Mouse (Mus musculus) embryo, embryonic 11.5 days (tissue): ENCODE results near the gene Gm3336.

Experiments used
- DNase-seq: peaks from one replicate; pipeline ENCODE4 v3.0.0-alpha.2; 2012; ENCODE audit warnings: low read depth, low spot score

Gene Gm3336

DNA sequence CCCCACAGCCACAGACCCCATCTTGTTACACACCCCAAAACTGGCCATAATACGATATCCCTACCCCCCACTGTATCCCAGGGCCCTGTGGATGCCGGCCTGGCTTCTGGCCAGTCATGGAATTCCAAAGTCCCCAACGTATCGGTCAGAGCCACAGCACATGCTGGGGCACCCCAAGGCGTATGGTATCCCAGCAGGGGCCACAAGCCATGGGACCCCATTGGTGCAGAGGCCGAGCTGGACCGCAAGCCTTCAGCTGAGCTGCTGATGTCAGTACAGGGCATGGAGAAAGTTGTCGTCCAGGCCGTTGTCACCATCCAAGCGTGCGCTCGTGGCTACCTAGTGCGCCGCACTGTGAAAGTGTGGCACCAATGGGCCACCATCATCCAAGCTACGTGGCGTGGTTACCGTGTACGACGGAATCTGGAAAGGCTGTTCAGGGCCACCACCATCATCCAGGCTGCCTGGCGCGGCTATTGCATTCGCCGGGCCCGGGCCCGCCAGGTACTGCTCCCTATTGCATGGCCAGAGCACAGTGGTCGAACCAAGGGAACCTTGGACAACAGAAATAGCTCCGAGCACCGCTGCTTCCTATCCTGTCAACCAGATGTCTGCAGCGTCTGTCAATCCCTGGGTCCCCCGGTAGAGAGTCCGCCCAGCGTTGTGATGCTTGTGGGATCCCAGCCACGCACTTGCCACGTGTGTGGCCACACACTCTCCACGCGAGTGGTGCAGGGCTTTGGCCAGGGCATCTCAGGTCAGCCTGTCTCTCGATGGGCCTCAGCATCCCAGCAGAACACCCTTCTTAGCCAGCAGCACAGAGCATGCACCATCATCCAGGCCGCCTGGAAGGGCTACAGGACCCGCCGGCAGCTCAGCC, 1.6 kb upstream of the Gm3336 start:
- no peak for DNase-seq

DNA sequence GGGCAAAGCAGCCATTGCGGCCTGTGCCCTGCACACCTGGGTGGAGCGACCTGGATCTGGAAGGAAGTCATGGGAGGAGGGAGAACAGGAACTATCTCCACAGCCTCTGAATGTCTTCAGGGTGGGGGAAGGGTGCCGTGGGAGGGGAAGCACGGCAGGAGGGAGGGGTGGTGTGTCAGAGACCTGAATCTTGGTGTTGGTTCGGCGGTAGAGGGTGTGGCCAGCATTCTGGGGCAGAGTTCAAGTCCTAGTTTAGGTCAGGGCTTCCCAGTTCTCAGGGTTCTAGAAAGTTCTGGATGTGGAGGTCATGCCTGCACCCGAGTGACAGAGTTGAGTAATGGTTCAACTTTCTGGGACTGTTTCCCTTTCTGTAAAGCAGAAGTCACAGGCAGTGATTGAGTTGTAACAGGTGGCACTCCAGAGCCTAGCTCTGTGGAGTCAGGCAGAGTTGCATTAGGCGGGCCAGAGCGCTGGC, 1.5 kb downstream of the Gm3336 start:
- DNase-seq = no peak

DNA sequence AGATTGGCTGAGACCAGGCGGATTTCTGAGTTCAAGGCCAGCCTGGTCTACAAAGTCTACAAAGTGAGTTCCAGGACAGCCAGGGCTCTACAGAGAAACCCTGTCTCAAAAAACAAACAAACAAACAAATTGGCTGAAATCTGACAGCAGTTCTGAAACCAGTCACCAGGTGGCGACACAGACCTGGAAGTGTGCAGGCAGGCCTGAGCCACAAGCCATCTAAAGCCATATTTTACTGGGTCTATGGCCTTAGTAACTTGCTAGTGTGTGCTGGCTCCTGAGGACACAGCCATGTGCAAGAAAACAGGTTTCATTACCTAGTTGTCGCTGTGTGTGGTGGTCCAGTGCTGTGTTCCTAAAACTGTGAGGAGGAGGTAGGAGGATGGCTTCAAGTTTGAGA, 2.4 kb downstream of the Gm3336 start:
- peak; percentile 75 for DNase-seq

DNA sequence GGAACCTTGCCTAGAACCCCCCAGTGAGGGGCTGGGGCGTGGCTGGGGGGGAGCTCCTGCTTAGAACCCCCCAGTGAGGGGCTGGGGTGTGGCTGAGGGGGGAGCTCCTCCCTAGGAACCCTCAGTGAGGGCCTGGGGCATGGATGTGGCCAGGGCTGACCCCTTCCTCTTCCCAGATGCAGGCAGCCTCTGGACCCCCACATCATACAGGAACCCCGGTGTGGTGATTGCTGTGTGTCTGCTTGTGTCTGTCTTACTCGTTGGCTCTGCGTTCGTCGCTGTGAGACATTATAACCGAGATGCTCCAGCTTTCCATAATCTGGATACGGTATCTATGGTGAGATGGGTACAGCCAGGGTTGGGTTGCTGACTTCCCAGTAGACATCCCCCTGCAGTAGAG, 3.3 kb downstream of the Gm3336 start:
- no peak for DNase-seq

DNA sequence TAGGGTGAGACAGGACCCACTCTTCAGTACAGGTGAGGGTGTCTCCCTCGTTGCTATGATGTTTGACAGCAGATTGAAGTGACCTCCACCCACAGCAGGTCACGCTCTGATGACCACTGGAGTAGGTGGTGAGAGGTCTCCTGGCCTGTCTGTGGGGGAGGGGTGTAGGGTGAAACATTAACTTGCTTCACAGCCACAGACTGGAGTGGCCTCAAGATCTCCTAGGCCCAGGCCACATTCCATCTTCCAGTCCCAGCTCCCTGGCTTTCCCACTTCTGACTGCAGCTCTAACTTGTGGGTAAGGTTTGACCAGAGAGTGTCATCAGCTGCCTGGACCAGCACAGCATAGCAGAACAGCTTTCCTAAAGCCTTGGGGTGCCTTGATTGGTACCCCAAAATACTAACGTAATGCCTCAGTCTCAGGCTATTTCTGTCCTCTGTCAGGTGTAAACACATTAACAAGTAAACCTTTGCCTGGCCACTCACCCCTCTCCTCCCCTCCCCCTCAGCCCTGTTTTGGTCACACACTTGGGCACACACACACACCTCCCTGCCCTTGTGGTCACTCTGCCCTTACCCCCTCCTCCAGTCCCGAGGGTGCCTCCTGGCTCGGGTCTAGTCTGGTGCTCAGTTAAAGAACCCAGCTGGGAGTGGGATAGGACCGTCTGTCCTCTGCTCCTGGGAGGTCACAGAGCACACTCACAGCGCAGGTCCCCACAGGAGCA, 5.3 kb downstream of the Gm3336 start, which contains the start of gene Pde4c:
Gene Pde4c, plus strand, starts transcription at position 235 of the 725 bp plus-strand sequence.
- DNase-seq = no peak

DNA sequence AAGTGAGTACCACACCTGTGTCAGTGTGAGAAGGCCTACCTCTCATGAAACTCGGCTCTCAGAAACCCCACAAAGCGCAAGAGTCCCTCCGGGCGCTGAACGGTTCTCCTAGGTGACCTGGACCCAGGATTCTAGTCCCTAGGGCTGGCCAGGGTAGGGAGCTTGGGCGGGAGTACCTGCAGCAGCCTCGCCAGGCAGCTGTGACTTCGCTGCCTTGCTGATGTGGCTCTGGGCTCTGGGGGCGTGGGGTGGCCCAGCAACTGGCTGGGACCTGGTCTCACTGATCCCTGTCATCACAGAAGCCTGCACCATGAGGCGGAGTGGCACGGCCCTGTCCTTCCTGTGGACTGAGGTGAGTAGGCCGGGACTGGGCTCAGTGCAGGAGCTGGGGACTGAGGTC, 5.9 kb downstream of the Gm3336 start:
- DNase-seq = no peak

DNA sequence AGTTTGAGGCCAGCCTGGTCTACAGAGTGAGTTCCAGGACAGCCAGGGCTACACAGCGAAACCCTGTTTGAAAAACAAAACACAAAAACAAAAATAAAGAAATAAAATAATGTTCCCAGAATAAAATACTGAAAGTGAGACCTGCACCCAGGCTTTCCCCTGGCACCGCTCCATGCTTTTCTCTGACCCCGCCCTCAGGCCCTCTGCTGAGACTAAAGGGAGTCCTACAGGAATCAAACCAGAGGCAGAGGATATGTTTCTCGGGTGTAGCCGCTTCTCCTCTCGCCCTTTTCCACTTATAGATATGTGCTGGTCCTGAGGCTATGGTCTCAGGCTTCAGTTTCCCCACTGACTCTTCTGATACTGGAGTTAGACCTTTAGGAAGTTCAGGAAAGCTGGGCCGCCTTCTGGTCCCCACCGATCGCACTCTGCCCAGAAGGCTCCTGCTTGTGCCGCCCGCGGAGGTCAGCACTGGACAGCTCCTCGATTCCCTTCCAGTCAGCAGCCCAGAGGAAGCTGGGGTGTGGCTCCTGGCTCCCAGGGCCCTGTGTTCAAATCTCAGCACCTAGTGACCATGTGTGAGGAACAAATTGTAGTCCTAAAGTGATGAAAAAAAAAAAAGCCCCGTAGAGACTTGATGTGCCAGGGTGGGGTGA, 7.6 kb downstream of the Gm3336 start:
- no peak for DNase-seq

DNA sequence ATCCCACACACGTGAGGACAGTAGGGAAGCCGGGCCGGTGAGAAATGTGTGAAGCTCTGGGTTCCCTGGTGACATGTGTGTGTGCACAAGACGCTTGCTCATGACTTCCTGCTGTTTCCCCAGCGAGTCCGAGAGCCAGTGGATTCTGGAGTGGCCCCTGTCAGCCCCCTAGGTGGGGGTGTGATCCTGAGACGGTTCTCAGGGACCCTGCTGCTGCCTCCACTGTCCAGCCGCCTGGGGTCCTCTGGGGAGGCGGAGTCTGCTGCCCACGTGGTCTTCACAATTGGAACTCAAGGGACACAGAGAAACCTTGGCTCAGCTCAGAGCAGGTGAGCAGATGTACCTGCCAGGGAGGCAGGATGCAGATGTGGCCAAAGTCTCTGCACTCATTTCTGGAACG, 8.4 kb downstream of the Gm3336 start:
- DNase-seq = no peak

DNA sequence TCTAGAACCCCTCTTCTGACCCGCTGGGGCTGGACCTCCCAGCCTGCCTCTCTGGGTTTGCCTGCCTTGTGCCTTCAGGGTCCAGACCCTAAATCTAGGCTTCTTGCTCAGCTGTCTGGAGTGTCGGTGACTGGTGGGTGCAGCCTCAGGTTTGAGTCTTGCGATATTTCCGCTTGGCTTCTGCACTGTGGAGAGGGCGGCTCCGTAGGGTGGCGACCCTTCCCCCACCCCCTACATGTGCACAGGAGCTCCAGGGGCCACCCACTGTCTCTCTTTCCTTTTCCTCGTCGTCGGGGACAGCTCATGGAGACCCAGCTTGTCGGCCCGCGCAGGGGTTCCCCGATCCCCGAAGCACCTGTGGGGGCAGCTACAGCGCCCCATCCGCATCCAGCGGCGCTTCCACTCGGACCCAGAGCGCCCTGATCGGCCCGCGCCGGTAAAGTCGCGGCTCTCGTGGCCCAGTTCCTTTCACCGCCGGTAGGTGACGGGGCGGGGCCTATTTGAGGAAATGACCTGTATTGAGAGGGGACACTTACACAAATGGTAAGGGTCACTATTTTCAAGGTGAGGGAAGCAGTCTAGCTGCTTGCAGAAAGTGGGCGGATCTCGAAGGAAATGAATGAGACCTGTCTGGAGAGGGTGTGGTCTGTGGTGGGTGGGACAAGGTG, 11.6 kb downstream of the Gm3336 start:
- no peak for DNase-seq

DNA sequence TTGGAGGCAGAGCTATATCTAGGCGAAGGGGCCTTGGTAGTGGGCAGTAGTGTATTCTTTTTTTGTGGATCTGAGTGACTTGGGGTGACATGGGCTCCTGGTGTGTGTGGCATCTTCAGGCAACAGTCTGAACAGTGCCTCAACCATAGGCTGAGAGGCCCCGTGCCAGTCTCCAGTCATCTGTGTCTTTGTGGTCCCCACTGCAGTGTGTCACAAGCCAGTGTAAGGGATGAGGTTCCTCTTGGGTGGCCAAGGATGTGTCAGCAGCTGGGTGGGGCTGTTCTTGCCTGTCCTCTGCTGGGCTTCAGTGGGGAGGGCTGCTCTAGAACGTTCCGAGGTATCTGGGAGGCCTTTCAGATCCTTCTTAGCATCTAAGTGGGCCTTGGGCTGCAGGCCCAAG, 12.6 kb downstream of the Gm3336 start:
- DNase-seq = no peak

DNA sequence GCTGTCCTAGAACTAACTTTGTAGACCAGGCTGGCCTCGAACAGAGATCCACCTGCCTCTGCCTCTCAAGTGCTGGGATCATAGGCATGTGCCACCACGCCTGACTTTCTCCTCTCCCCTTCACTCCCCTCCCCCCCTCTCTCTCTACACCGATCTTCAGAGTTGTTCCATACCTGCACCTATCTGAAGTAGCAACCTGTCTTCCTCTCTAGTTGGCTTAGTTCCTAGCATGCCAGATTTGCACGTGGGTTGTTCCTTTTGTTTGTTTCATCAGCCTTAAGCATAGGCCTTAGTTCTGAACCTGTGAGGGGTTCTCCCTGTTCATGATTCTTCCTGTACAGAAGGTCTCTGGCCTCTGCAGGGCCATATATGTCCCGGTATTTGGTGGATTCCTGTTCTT, 19.4 kb downstream of the Gm3336 start:
- DNase-seq = no peak

DNA sequence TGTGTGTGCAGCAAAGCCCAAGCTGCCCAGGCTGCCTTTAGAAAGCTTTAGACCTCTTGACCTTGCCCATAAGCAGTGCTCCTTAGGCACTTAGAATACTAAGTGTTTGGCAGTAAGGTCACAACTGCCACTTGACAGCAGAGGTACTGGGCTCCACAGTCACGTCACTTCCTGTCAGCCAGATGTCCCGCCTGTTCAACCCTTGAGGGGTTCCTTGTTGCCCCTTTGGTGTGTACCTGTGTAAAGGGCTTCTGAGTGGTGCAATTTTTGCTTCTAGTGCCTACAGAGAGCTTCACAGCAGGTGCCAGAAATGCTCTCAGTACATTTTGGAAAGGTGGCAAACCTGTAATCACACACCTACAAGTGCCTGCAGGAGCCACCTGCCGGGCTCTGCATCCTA, 19.9 kb downstream of the Gm3336 start:
- DNase-seq = no peak

DNA sequence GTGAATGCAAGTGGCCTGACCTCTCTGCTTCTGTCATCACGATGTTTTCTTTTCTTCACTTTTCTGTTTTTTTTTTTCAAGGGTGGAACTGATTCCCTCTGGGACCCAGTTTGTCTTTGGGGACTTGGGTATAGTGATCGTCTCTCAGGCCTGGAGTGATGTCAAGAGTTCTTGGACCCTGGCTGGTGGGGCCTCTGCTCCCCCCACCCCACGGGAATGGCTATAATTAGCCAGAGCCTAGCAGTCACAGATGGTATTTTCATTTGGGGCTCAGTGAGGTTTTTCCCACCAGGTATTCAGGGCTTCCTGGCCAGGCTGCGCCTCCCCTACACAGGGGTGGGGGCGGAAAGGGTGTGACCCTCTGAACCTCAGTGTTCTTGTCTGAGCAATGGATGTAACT, 23.3 kb downstream of the Gm3336 start:
- DNase-seq = no peak

DNA sequence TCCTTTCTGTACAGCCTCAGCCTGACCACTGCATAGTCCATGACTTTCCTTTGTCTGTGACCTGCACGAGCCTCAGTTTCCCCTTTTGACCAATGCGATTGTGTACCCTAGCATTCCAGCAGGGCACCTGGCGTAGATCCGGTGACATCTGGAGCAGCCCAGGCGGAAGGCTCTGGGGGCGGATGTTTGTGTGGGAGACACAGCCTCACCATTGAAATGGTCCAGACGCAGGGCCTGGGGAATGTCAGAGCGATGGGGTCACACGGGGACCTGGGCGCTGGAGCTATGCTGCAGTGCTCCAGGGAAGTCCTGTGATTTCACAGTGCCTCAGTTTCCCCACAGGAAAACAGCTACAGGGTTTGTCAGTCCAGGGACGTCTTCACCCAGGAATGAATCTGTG, 23.8 kb downstream of the Gm3336 start:
- DNase-seq = no peak

DNA sequence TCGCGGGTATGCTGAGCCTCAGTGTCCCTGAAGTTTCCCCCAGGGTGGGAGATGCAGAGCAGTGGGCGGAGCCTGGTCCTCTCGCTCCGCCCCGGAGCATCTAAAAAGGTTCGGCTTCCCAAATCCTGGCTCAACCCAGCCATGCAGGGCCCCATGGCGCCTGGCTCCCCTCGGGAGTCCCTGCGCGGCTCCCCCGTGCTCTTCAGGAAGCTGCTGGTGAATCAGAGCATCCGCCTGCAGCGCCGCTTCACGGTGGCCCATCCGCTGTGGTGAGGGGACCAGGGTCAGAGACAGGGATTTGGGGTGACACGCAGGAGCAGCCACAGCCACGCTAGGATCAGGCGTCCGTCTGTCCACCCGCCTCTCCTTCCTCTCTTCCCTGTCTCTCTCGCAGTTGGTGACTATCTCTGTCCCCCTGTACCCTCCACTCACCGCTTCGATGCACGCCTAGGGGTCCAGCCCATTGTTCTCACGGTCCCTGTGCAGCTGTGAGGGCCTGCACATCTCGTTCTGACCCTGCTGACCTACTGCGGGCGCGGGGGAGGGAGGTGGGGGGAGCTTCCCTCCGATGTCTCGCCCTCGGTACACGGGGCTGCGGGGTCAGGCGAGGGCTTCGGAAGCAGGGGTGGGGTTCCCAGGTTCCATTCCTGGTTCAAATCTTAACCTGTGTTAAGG, 24.8 kb downstream of the Gm3336 start:
- no peak for DNase-seq

DNA sequence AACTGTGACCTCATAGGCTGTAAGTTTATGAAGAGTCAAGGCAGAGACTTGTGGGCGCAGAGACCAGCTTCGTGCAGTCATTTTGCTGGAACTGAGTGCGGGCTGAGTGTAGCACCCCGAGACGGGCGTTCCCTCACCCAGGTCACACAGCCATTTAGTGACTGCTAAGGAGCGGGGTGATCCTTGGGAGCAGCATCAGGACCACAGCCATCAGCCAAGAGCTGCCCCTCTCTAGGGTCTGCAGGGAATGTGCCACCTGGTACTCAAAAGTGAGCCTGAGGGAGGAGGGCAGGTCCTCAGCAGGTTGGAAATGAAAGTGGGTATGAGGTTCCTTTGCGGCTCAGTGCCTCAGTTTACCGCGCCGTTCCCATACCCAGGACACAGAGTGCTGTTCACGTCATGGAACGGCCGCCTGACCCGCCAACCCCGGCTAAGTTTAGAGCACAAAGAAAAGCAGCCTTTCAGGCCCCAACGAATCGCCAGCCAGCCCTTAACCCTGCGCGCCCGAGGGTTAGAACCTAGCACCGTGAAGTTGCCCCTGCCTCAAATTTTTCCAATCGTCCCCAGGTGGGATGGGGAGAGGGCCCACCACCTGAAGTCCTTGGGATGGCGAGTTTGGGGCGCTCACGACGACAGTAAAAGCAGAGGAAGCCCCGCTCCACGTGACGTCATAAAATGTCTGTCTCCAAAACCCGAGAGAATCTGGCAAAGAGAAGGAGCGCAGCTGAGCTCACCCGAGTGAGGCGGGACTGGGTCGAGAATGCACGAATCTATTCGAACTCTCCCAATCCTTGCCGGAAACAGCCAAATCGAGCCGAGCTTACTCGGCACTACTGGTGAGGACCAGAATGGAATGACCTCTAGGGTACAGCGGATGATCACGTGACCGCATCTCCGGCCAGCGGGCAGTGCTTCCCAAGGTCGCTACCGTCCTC, 25.6 kb downstream of the Gm3336 start:
- DNase-seq = no peak

DNA sequence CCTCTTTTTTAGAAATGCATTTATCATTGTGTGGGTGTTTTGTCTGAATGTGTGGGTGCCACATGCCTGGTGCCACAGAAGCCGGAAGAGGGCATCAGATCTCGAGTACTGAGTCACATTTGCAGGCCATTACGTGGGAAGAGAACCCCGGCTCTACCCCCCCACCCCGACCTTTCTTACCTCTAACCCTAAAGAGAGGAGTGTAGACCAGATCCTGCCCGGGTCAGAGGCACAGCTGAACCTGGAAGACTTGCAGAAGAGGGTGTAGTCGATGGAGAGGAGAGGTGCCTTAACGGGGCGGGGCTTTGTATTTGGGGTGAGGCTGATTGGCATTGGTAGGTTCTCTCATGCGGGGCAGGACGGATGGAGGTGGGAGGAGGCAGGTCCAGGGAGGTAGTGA, 26.5 kb downstream of the Gm3336 start:
- DNase-seq = no peak

DNA sequence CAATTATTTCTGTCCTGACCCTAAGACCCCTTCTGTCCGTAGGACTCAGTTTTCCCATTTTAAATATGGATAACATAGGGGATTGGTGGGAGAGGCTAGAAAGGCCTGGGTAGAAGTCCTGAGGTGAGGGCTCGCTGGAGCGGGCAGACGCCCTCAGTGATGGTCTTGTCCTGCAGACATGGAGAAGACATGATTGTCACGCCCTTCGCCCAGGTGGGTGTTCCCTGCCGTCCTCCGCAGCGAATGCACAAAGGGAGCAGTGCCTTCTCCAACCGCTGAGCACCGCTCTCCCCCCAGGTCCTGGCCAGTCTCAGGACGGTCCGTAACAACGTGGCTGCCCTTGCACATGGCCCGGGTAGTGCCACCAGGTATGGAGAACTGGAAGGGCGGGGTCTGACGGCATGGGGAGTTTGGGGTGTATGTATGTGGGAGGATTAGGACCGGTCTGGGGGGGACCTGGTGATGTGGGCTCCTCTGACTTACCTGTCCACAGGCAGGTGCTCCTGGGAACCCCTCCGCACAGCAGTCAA, 27.4 kb downstream of the Gm3336 start:
- DNase-seq = no peak

DNA sequence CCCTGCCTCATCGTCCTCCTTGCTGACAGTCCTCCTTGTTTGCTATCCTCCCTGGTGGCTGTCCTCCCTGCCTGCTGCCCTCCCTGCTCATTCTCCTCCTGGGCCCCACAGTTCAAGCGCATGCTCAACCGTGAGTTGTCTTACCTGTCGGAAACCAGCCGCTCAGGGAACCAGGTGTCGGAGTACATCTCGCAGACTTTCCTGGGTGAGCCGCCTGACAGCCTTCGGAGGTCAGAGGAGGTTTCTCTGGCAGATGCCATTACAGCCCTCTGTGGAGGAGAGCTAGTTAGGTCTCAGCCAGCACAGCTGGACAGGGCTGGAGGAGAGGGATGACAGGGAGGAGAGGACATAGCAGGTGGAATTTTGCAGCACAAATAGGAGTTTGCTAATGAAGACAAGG, 28.3 kb downstream of the Gm3336 start:
- no peak for DNase-seq
